Mouse (Mus musculus): ENCODE data around the gene Fndc3b. TPM values are rescaled to one million over a fixed set of nuclear protein-coding genes. Genes with fewer than 3 reads are reported as not detected.

The Fndc3b gene
- polyA plus RNA-seq (2014; fragmentation: Nextera tagmentation; extraction: Ambion mirVana) = 12.1 and 12.3 TPM in 2 replicates

DNA sequence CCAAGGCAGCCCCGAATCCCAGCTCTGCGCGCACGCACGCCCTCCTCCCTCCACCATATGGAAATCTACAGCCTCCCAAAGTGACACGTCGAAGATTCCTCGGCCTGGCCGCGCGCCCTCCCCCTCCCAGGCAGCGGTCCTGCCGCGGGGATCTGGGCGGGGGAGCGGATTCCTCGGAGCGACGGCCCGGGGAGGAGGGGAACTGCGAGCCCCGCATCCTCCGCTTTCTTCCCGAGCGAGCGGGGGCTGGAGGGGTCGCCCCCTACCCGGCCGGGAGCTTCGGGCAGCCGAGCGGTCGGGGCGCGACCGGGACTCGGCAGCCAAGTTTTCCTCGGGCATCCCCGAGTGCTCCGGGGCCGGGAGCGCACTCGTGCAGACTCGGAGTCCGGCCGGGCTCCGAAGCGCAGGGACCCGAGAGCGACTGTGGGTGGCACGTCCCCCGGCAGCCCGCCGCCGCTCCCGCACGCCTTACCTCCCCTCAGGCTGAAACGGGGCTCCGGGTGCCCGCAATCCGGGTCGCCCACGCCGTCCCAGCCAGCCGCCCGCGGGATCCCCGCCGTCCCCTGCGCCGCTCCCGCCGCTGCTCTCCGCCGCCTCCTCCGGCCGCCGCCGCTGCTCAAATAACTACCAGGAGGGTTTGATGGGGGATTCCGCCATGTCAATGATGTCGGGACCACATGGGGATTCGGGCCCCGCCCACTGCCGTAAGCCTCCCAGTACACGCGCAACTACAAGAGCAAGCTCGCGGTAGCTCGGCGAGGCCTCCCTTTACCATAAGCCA lies at the start of gene Fndc3b:
TSS of gene Fndc3b (minus strand) at position 660 of the 781 bp plus-strand sequence.
- H3K36me3 ChIP-seq (ENCODE audit: control insufficient read depth, insufficient read depth, low read length) = no peaks in the 10 kb centered on the region
- DNase-seq (ENCODE audit: low spot score) = peak; percentile 89
- peaks cover 4% of the 10 kb centered on the region; the same call in 1 of the 2 replicates for H3K4me1 ChIP-seq (replicated peaks; ENCODE audit: control insufficient read depth, insufficient read depth, low read length)
- no peaks in the 10 kb centered on the region for H3K9me3 ChIP-seq (ENCODE audit: control insufficient read depth, low read length)
- H3K9ac ChIP-seq (ENCODE audit: low read depth, low read length) = peak within 1 kb of the TSS; percentile 55
- peaks cover 15% of the 10 kb centered on the region for H3K27me3 ChIP-seq (replicated peaks; ENCODE audit: control insufficient read depth, insufficient read depth, low read length)
- peak within 1 kb of the TSS; percentile 81 for H3K4me3 ChIP-seq (ENCODE audit: low read depth, low read length)
- peak within 1 kb of the TSS; percentile 82 for H3K4me2 ChIP-seq
- H3K27ac ChIP-seq (ENCODE audit: low read depth, low read length) = peak within 1 kb of the TSS; percentile 91
- ATAC-seq (replicated peaks; ENCODE audit: low FRiP score) = peak; percentile 80
- under 1% methylated on average over 83 of the region's 90 CpGs for WGBS

DNA sequence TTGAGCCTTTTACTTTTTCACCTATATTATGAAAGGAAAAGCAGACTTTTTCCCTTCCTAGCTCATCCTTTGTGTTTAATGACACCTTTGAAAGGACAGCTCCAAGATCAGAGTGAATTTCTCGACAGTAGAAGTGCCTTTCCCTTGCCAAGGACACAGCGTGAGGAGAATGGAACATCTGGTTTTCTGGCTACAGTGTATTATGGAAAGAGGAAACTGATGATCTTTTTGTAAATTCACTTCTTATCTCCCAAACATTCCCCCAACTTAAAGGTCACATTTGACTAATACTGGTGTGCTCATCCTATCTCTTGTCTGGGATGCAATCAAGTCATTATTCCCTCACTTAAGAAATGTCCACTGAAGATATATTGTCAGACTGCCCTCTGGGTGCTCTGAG lies 49.2 kb upstream of the Fndc3b start:
- Histone ChIP-seq H3K27ac (ENCODE audit: low read depth, low read length) (no peak overlapping the region), H3K9me3 (ENCODE audit: control insufficient read depth, low read length) (no peaks in the 10 kb centered on the region), H3K4me2 (no peak overlapping the region), H3K9ac (ENCODE audit: low read depth, low read length) (no peak overlapping the region), H3K4me3 (ENCODE audit: low read depth, low read length) (no peak overlapping the region), H3K36me3 (ENCODE audit: control insufficient read depth, insufficient read depth, low read length) (no peaks in the 10 kb centered on the region), H3K27me3 (replicated peaks; ENCODE audit: control insufficient read depth, insufficient read depth, low read length) (no peaks in the 10 kb centered on the region), H3K4me1 (replicated peaks; ENCODE audit: control insufficient read depth, insufficient read depth, low read length) (no peaks in the 10 kb centered on the region)
- ATAC-seq (replicated peaks; ENCODE audit: low FRiP score) = no peak
- no peak for DNase-seq (ENCODE audit: low spot score)
- WGBS = 66% methylated on average over 2 of the region's 2 CpGs

DNA sequence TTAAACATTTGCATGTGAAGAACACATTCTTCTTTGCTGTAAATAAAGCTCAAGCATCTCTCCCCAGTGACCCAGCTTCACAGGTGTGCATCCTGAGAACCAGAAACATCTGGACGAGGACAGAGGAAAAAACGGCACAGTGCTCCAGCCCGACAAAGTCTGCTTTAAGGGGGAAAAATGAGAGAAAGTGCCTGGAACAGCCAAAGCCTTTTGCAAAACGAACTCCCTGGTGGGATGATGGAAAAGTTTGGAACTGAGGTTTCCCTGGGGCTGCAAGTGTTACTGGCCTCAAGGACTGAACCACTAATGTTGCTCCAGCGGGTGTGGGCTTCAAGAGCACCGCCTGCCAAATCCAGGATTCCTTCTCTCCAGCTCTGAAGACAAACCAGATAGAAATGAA lies 47.9 kb upstream of the Fndc3b start:
- Histone ChIP-seq H3K4me3 (ENCODE audit: low read depth, low read length) (no peak overlapping the region), H3K36me3 (ENCODE audit: control insufficient read depth, insufficient read depth, low read length) (no peaks in the 10 kb centered on the region), H3K27ac (ENCODE audit: low read depth, low read length) (no peak overlapping the region), H3K4me1 (replicated peaks; ENCODE audit: control insufficient read depth, insufficient read depth, low read length) (no peaks in the 10 kb centered on the region), H3K9ac (ENCODE audit: low read depth, low read length) (no peak overlapping the region), H3K9me3 (ENCODE audit: control insufficient read depth, low read length) (no peaks in the 10 kb centered on the region), H3K4me2 (no peak overlapping the region), H3K27me3 (replicated peaks; ENCODE audit: control insufficient read depth, insufficient read depth, low read length) (no peaks in the 10 kb centered on the region)
- DNase-seq (ENCODE audit: low spot score) (no peak), ATAC-seq (replicated peaks; ENCODE audit: low FRiP score) (no peak)
- WGBS = 56% methylated on average over 6 of the region's 6 CpGs

DNA sequence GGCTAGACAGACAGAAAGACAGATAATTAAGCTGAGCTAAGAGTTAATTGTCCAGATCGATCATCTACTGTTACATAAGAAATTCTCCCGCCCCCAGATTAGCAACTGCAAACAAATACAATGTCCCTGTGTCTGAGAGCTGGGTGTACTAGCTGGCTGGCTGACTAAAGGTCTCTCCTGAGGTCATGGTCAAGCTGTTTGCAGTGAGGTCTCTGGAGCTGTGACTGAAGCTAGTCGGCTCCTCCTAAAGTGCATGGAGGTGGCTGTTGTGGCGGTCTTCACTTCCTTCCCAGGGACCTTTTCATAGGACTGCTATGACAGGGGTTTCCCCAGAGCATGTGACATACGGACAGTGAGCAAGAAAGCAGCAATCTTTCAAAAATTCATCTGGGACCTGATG lies 40.5 kb upstream of the Fndc3b start:
- Histone ChIP-seq H3K9me3 (ENCODE audit: control insufficient read depth, low read length) (no peaks in the 10 kb centered on the region), H3K27me3 (replicated peaks; ENCODE audit: control insufficient read depth, insufficient read depth, low read length) (no peaks in the 10 kb centered on the region), H3K4me1 (replicated peaks; ENCODE audit: control insufficient read depth, insufficient read depth, low read length) (no peaks in the 10 kb centered on the region), H3K36me3 (ENCODE audit: control insufficient read depth, insufficient read depth, low read length) (no peaks in the 10 kb centered on the region), H3K4me2 (no peak overlapping the region), H3K27ac (ENCODE audit: low read depth, low read length) (no peak overlapping the region), H3K4me3 (ENCODE audit: low read depth, low read length) (no peak overlapping the region), H3K9ac (ENCODE audit: low read depth, low read length) (no peak overlapping the region)
- 67% methylated on average over 5 of the region's 5 CpGs for WGBS
- ATAC-seq (replicated peaks; ENCODE audit: low FRiP score) (no peak; the same call in 1 of the 2 replicates), DNase-seq (ENCODE audit: low spot score) (no peak)

DNA sequence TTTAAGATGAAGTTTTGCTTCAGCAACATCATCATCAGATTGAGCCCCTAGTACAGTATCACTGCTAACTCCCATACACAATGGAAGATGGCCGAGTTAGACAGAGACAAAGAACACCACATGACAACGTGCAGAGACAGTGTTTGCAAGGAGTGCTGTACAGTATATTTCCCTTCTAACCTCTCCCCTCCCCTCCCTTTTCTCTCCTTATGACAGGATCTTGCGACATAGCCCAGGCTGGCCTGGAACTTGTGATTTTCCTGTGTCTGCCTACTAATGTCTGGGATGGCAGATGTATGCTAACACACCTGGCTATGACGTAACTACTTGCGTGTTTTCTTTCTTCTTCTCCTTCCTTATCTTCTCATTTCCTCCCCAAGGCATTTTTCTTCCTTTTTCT lies 40.0 kb upstream of the Fndc3b start:
- Histone ChIP-seq H3K27me3 (replicated peaks; ENCODE audit: control insufficient read depth, insufficient read depth, low read length) (no peaks in the 10 kb centered on the region), H3K36me3 (ENCODE audit: control insufficient read depth, insufficient read depth, low read length) (no peaks in the 10 kb centered on the region), H3K4me3 (ENCODE audit: low read depth, low read length) (no peak overlapping the region), H3K9me3 (ENCODE audit: control insufficient read depth, low read length) (no peaks in the 10 kb centered on the region), H3K27ac (ENCODE audit: low read depth, low read length) (no peak overlapping the region; the same call in 1 of the 2 replicates), H3K4me2 (no peak overlapping the region), H3K9ac (ENCODE audit: low read depth, low read length) (no peak overlapping the region), H3K4me1 (replicated peaks; ENCODE audit: control insufficient read depth, insufficient read depth, low read length) (no peaks in the 10 kb centered on the region)
- no peak for DNase-seq (ENCODE audit: low spot score)
- 61% methylated on average over 5 of the region's 5 CpGs for WGBS
- no peak for ATAC-seq (replicated peaks; ENCODE audit: low FRiP score)

DNA sequence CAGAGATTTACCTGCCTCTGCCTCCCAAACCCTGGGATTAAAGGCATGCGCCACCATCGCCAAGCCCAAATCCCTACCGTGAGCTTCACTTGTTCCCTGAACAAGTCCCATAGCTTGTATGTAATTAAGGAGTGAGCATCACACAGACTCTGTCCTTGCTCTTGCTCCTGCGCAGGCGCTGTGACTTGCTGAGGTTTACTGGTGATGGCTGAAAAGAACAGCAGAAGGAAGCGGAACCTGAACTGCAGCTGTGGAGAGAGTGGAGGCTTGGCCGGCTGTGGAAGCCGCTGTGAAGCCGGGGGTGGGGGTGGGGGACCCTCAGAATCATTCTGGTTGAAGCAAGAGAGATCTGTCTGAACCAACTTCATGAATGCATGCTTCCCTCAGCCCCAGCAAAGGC lies 34.5 kb upstream of the Fndc3b start:
- Histone ChIP-seq H3K27ac (ENCODE audit: low read depth, low read length) (no peak overlapping the region), H3K9ac (ENCODE audit: low read depth, low read length) (no peak overlapping the region), H3K36me3 (ENCODE audit: control insufficient read depth, insufficient read depth, low read length) (no peaks in the 10 kb centered on the region), H3K27me3 (replicated peaks; ENCODE audit: control insufficient read depth, insufficient read depth, low read length) (no peaks in the 10 kb centered on the region), H3K9me3 (ENCODE audit: control insufficient read depth, low read length) (peaks cover 5% of the 10 kb centered on the region; the same call in 1 of the 2 replicates), H3K4me2 (no peak overlapping the region), H3K4me3 (ENCODE audit: low read depth, low read length) (no peak overlapping the region), H3K4me1 (replicated peaks; ENCODE audit: control insufficient read depth, insufficient read depth, low read length) (no peaks in the 10 kb centered on the region)
- DNase-seq (ENCODE audit: low spot score) (no peak), ATAC-seq (replicated peaks; ENCODE audit: low FRiP score) (no peak)
- 90% methylated on average over 9 of the region's 9 CpGs for WGBS

DNA sequence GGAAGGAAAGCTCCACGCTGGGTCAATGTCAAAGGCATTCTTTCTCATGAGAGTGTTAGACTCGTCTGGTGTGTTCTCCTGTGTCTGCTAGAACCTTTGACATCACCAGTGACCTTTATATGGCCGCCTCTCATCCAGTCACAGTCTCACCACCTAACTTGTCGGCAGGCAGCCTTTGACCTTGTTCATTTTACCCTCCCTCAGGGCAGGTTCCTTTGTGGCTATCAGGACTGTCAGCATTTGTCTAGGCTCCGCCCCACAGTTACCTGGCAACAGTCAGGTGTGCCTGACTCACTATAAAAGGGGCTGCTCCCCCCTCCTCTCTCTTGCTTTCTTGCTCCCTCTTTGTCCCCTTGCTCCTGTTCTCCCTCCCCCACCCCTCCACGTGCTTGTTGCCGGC lies 33.6 kb upstream of the Fndc3b start:
- H3K4me2 ChIP-seq = no peak overlapping the region
- whole genome bisulfite sequencing = 57% methylated on average over 7 of the region's 7 CpGs
- H3K36me3 ChIP-seq (ENCODE audit: control insufficient read depth, insufficient read depth, low read length) = no peaks in the 10 kb centered on the region
- ATAC-seq (replicated peaks; ENCODE audit: low FRiP score) = no peak
- no peak for DNase-seq (ENCODE audit: low spot score)
- H3K27me3 ChIP-seq (replicated peaks; ENCODE audit: control insufficient read depth, insufficient read depth, low read length) = no peaks in the 10 kb centered on the region
- H3K4me1 ChIP-seq (replicated peaks; ENCODE audit: control insufficient read depth, insufficient read depth, low read length) = no peaks in the 10 kb centered on the region
- H3K27ac ChIP-seq (ENCODE audit: low read depth, low read length) = no peak overlapping the region
- no peak overlapping the region for H3K4me3 ChIP-seq (ENCODE audit: low read depth, low read length)
- peaks cover 5% of the 10 kb centered on the region; the same call in 1 of the 2 replicates for H3K9me3 ChIP-seq (ENCODE audit: control insufficient read depth, low read length)
- no peak overlapping the region for H3K9ac ChIP-seq (ENCODE audit: low read depth, low read length)

DNA sequence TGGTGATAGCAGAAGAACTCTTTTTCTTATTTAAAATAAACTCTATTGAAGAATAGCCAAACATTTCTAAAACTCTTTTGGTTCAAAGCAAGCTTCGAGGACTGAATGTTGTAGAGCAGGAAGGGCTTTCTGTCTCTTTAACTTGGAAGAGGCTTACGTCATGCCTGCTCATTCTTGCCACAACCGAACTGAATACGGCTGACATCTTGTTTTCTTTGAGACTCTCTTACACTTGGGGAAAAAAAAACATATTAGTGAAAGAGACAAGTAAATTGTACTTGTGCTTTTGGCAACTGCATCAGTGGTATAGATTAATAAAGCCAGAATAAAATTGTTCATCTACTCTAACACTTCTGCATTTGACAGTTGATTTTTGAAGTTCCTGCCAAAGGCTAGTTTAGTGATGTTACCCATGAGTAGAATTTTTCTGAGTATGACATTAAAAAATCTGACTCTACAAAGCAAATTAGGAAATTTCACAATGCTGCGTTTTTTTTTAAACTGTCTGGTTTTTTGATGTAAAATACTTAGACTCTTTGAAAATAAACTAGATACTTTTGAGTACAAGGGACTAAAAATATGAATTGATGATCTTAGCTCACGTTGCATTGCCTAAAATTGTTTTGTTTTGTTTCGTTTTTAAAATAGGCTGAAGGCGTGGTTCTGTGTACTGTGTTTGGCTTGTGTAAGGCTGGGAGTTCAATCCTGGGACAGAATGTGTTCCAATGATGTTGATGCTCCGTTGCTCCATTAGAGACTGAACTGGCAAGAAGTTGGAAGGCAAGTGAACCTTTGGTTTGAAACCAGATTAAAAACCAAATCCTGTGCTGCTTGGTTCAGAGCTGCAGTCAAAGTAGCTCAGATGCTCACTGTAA lies 32.4 kb upstream of the Fndc3b start:
- no peak for DNase-seq (ENCODE audit: low spot score)
- H3K36me3 ChIP-seq (ENCODE audit: control insufficient read depth, insufficient read depth, low read length) = no peaks in the 10 kb centered on the region
- no peak overlapping the region for H3K27ac ChIP-seq (ENCODE audit: low read depth, low read length)
- WGBS = 78% methylated on average over 9 of the region's 9 CpGs
- no peaks in the 10 kb centered on the region for H3K4me1 ChIP-seq (replicated peaks; ENCODE audit: control insufficient read depth, insufficient read depth, low read length)
- no peak overlapping the region for H3K4me3 ChIP-seq (ENCODE audit: low read depth, low read length)
- H3K9ac ChIP-seq (ENCODE audit: low read depth, low read length) = no peak overlapping the region
- no peaks in the 10 kb centered on the region for H3K27me3 ChIP-seq (replicated peaks; ENCODE audit: control insufficient read depth, insufficient read depth, low read length)
- ATAC-seq (replicated peaks; ENCODE audit: low FRiP score) = no peak
- no peak overlapping the region for H3K4me2 ChIP-seq
- H3K9me3 ChIP-seq (ENCODE audit: control insufficient read depth, low read length) = peaks cover 5% of the 10 kb centered on the region; the same call in 1 of the 2 replicates

Data from liver, embryonic 11.5 days (tissue).